Mouse (Mus musculus): ENCODE data around the gene Adrm1.

GRCm38 (mm10) chr2:180225044-180225761 is 53.9 kb downstream of the Adrm1 start:
- TF ChIP-seq CTCF (IDR thresholded peaks at IDR 0.05; ENCODE audit: extremely low read depth, insufficient read depth, low read length), result no peak
- no peak for TF ChIP-seq POLR2A (IDR thresholded peaks at IDR 0.05; ENCODE audit: extremely low read depth, insufficient read depth, low read length)
